Mouse (Mus musculus) layer of hippocampus, postnatal 10 days (tissue): ENCODE measurements around the gene Pou6f1. TPM values are rescaled to one million over a fixed set of nuclear protein-coding genes. Genes with fewer than 3 reads are reported as not detected.
"Not testable (repeated sequence)": the region's sequence is repeated elsewhere in the genome, so short reads cannot be mapped to it uniquely, and the experiment has no call there.

ENCODE experiments used
- DNase-seq, 2 experiments: peaks; one replicate each; pipeline ENCODE4 v3.0.0; 2021; ENCODE audit warnings: low spot score in 2 of 2
- total RNA-seq, 2 experiments: library from RNA; stranded (reverse); gene quantifications; 2 replicates each; pipeline ENCODE4 v1.2.3; 2021

The Pou6f1 gene
- total RNA-seq, 2 experiments from 2014 or later: 104 to 107 TPM

GRCm38 (mm10) chr15:100621671-100622070, 21.9 kb upstream of the Pou6f1 start:
- DNase-seq: not testable (repeated sequence)

GRCm38 (mm10) chr15:100619200-100619599, 19.4 kb upstream of the Pou6f1 start:
- DNase-seq: no peak

GRCm38 (mm10) chr15:100616221-100616620, 16.4 kb upstream of the Pou6f1 start:
- DNase-seq: no peak

GRCm38 (mm10) chr15:100615825-100616220, 16.0 kb upstream of the Pou6f1 start:
- DNase-seq: peak; percentile 88 to 92

- peak; percentile 97 to 98 for DNase-seq
These were observed 15.4 kb upstream of the Pou6f1 start, which contains the start of gene Dazap2 for GRCm38 (mm10) chr15:100614996-100615824. Dazap2 (plus strand) TSS chr15:100615349.

GRCm38 (mm10) chr15:100614218-100614995, 14.6 kb upstream of the Pou6f1 start:
- DNase-seq: peak in 1 of 2 experiments; percentile 64

GRCm38 (mm10) chr15:100613584-100613983, 13.8 kb upstream of the Pou6f1 start:
- peak; percentile 86 to 88 for DNase-seq

GRCm38 (mm10) chr15:100612432-100612831, 12.6 kb upstream of the Pou6f1 start:
- DNase-seq: no peak

GRCm38 (mm10) chr15:100611951-100612350, 12.2 kb upstream of the Pou6f1 start:
- DNase-seq: no peak

- not testable (repeated sequence) for DNase-seq
These were observed 6.9 kb upstream of the Pou6f1 start for GRCm38 (mm10) chr15:100606677-100607076.

GRCm38 (mm10) chr15:100601669-100602068, 1.9 kb upstream of the Pou6f1 start:
- DNase-seq: no peak

GRCm38 (mm10) chr15:100600696-100601272, 1.0 kb upstream of the Pou6f1 start:
- no peak for DNase-seq

GRCm38 (mm10) chr15:100600047-100600695, 387 bp upstream of the Pou6f1 start:
- peak; percentile 79 to 82 for DNase-seq

- peak; percentile 28 to 46 for DNase-seq
These were observed 905 bp downstream of the Pou6f1 start for GRCm38 (mm10) chr15:100598883-100599275.

GRCm38 (mm10) chr15:100598287-100598882, 1.4 kb downstream of the Pou6f1 start:
- no peak for DNase-seq

- no peak for DNase-seq
These were observed 7.0 kb downstream of the Pou6f1 start for GRCm38 (mm10) chr15:100592817-100593216.

- no peak for DNase-seq
These were observed 9.3 kb downstream of the Pou6f1 start for GRCm38 (mm10) chr15:100590436-100590835.

- DNase-seq: no peak
These were observed 11.5 kb downstream of the Pou6f1 start for GRCm38 (mm10) chr15:100588297-100588696.

GRCm38 (mm10) chr15:100587166-100587565, 12.6 kb downstream of the Pou6f1 start:
- no peak for DNase-seq

GRCm38 (mm10) chr15:100585931-100586330, 13.9 kb downstream of the Pou6f1 start:
- no peak for DNase-seq

GRCm38 (mm10) chr15:100580108-100580507, 19.7 kb downstream of the Pou6f1 start:
- no peak for DNase-seq
